Mouse (Mus musculus) adrenal gland, postnatal 25 days (tissue): Measurements from ENCODE around the gene Ubxn11. TPM values are rescaled to one million over a fixed set of nuclear protein-coding genes. Genes with fewer than 3 reads are reported as not detected.
A peak's percentile ranks its signal among the peaks of the same experiment; 100 is the strongest.

ENCODE experiments used
- DNase-seq: peaks from one replicate; pipeline ENCODE4 v3.0.0; 2021; ENCODE audit warnings: mixed read lengths
- total RNA-seq: library from RNA; stranded (reverse); gene quantifications from 2 replicates; pipeline ENCODE4 v1.2.3, GENCODE M21; 2021

The Ubxn11 gene
- total RNA-seq, 1 experiment from 2014 or later = 9.4 TPM

DNA sequence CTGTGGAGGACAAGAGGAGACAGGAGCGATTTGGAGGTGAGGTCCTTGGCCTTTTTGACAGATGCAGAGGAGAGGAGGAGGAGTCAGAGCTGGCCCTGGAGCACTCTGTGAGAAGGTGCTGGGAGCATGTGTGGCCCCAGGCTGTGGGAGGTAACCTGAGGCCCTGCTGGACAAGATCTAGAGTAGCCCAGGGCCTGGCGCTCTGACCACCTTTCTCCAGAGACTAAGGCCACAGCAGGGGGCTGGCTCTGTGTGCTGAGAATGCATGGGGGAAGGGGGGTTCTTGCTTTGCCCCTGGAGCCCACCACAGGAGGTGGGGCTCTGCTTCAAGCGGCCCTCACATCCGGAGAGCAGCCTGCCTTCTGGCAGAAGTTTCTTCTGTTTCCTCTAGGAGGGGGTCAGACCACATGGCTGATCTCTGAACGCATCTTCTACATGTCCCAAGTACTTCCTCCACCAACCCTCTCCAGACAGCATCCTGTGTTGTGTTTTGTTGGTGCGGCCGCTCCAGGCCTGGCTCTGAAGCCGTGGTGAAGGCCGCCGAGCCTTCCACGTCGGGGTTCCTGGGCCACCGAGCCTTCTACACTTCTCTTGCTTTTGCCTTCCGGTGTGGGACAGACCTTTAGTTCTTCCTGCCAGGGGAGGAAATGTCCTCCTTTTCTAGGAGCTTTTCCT, 15.9 kb downstream of the Ubxn11 start:
- DNase-seq = no peak

DNA sequence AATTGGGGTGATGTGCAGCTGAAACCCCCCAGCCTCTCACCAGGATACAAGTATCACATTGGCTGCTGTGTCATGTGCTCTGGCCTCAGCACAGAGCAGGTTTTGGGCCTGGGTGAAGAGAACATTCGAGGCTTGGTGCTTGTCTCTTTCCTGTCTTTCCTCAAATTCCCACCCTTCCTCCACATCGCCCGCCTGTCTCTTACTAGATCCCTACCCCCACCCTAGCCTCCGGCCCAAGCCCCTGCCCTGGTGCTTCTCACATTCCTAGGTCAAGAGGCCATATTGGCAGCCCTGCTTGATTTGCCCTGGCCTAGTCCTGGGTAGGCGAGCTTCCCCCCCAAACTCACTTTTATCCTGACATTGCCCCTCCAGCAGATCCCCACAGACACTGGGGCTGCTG, 16.7 kb downstream of the Ubxn11 start:
- DNase-seq = no peak

DNA sequence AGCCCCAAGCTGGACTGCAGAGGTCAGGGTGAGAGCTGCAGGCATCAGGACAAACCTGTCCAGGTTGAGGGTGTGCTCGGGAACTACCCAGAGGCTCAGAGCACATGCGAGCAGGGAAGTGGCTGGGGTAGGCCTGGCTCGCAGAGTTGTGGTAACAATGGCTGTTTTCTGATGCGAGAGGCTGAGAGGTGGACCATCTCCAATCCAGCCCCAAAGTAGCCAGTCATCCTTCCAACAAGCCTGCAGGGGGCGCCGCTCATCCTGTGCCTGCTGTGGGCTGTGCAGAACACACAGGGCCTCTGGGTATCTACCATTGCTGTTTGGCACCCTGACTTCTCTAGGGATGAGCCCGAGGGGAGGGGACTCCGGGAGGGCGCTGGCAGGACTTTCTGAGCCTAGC, 17.3 kb downstream of the Ubxn11 start:
- DNase-seq = no peak

DNA sequence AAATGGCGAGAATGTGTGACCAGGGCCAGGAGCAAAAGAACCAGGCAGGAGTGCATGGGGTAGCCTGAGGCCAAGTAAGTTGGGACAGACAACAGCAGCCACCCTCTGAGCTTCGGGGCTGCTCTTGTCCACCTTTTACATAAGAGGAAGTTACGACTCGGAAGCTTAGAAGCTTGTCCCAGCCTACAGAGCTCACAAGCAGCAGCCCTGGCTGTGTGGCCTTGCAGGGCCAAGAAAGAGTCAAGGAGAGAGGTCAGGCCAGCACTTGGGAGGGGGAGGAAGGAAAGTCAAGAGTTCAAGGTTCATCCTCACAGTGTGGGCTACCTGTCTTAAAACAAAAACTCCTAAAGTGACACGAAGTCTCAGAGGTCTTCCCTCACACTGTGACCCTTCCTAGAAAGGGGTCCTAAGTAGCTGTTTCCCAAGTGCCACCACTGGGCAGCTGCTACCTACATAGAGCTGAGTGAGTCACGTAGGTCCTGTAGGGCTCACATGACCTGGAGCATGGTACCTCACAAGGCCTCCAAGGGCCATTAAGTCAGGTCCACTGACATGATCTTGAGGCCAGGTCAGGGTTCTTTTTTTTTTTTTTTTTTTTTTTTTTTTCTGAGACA, 17.9 kb downstream of the Ubxn11 start:
- DNase-seq = no peak

DNA sequence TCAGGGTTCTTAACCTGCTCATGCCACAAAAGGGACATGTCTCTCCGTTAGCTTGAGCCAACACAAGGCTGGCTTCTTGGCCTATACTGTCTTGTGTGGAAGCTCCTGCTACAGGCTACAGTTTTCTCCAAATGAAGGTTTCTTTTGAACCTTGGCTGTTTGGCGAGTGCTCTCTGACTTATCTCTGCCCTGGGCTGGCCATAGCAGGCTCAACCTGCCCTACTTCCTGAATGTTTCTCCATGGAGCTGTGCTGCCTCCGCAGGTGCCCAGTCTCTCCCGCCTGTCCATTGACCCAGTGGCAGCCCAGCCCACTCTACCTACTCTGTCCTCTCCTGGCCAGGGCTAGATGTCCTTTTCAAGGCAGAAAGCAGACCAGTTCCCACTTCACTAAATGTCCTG, 18.5 kb downstream of the Ubxn11 start:
- no peak for DNase-seq

DNA sequence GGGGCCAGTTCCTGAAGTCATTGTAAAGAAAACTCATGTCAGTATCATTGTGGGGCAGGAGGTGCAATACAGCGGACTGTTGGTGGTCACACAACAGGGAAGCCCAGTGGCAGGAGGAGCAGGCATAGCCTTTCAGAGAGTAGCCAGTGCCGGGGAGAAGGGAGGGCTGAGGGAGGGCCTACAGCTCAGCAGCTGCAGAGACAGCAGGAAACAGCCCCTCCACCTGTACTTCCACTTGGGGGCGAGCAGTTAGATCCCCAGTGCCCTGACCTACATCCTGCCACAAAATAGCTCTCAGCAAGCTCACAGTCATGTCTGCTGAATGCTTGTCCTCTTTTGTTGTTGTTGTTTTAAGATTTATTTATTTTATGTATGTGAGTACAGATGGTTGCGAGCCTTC, 19.2 kb downstream of the Ubxn11 start:
- no peak for DNase-seq

DNA sequence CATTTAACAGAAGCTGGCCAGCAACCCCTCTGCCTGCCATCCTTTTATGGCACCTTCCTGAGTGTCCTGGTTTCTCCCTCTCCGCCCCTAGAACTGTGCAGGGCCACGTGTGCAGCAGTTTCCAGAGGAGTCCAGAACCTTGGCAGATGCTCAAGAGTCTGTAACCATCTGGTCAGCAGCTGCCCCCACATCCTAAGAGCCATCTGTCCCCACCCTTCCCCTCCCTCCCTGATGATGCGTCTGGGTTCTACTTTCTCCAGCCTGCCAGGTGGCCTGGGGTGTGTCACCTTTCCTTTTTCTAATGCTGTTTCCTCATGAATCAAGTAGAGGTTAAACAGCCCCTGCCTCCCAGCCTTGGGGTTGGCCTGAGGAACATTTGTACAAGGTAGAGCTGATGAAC, 19.9 kb downstream of the Ubxn11 start:
- no peak for DNase-seq

DNA sequence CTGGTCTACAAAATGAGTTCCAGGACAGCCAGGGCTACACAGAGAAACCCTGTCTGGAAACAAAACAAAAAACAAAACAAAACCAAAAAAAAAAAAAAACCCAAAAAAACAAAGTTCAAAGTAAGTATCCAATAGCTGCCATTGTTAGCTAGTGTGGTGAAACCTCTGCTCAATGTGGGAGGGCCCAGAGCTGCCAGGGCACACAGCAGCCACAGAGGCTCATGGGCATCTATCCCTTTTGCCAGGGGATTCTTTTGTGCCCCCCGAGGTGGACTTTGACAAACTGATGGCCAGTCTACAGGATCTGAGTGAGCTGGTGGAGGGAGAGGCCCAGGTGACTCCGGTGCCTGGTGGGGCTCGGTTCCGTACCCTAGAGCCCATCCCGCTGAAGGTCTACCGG, 20.8 kb downstream of the Ubxn11 start:
- DNase-seq = no peak

DNA sequence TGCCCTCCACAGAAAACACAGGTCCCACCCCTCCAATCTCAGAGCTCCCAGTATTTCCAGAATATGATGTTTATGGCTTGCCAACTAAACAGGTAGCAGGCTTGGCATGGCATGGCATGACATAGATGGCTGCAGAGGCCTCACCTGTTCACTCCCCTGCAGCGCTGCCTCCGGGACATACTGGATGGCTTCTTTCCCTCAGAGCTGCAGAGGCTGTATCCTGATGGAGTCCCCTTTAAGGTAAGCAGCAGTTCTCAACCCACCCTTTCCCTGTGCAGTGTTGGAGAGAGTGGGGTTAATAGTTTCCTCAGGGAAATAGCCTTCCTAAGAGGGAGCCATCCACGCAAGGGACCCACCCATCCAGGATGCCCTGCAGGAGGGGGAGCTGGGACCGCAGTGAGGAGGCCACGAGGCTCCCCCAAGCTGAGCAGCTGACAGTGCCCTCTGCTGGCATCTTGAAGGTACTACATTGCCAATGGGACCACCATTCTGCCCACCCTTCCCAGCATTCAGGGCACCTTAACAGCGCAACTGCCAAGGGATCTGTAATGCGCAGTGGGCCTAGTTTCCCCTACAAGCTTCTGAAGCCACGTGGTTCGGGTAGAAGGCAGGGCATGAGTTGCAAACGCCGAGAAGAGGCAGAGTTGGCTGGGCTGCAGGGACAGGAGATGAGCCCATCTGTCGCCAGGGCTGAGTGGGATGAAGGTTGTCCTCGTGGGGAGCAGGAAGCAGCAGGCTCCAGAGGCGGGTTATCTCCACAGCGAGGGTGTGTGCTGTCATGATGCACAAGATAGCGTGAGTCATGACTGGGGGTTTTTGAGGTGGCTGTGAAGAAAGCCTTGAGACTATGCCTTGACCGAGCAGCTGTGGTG, 21.5 kb downstream of the Ubxn11 start:
- peak; percentile 53 for DNase-seq

DNA sequence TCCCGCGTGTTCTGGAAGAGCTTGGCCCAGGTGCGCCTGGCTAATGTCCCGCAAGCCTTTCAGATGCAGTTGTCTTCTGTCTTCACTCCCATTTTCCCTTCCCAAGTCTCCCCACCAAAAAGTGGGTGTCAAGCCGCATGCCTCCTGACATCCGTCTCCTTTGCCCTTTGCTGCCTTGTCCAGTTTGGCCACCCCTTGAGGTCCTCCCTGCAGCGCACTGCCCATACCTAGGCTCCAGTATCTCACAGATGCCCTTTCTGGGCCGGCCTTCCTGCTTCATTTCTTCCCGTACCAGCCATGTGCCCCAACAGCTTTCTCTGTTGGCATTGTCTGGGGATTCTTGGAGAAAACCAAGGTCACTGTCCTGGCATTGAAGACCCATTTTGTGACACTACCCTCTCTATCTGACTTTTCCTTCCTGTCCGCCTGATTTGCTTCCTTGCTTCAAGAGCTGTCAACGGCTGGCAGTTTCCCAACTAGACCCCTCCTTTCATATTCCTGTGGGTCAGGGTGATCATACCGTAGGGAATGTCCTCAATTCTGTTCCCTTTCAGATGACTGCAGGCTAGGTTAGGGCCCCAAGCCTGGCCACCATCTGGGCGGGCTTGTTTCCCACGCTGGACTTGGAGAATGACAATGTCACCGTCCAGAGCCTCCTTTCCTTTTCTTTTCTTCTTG, 23.2 kb downstream of the Ubxn11 start:
- no peak for DNase-seq

DNA sequence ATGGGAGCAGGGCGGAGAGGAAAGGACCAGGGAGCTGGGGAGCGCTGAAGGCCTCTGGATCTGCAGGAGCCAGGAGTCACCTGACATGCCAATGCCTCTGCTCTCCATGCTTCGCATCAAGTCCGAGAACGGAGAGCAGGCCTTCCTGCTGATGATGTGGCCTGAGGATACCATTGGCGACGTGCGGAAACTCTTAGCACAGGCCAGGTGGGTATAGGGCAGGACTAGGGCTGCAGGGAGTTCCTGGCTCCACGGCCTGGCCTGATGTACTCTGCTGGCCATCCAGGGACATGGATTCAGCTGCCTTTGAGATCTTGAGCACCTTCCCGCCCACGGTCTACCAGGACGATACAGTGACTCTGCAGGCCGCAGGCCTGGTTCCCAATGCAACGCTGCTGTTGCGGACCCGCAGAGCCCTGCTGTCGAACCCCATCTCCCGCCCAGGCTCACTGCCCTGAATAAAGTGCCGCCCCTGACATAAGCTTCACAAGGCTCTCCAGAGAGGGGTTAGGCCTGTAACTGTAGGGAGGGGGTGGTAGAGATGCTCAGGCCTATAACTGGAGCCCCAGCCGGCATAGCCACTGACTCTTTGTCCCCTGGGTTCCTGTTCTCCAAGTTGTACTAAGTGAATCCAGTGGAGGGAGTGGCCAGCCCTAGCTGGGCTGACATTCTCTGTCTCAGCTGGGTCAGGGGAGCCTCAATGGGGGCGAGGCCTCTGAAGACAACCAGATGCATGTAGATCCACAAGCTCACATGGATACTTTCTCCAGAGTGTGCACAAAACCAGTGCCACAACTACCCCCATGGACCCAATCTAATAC, 24.1 kb downstream of the Ubxn11 start:
- DNase-seq = no peak

DNA sequence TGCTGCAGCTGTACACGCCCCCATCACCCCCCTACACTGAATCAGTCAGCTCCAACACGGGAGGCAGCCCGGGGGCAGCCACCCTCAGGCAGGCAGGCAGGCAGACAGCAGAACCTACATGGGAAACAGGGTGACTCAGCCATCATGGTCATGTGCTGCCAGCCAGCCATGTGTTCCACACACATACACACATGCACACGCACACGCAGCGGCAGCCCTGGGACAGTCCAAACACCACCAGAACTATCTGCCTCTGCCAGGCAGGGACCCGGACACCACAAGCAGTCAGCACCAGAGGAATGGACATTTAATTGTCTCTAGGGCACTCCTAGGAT, 24.7 kb downstream of the Ubxn11 start:
- no peak for DNase-seq

DNA sequence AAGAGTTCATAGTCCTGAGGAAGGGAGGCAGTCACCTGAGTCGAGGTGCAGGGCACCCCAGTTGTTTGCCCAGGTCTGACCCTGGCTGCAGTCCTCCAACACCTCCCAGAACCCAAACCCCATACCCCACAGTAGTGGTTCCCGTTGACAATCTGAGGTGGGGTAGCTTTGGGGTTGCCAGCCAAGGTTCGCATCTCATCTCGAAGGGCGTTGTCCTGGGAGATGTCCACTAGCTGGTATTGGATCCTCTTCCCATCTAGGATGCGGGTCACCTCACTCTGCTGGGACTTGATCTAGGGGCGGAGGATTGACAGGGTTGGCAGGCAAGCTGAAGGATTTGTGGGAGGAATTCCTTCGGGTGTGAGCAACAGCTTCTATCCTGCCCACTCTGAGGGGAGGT, 25.4 kb downstream of the Ubxn11 start:
- no peak for DNase-seq

DNA sequence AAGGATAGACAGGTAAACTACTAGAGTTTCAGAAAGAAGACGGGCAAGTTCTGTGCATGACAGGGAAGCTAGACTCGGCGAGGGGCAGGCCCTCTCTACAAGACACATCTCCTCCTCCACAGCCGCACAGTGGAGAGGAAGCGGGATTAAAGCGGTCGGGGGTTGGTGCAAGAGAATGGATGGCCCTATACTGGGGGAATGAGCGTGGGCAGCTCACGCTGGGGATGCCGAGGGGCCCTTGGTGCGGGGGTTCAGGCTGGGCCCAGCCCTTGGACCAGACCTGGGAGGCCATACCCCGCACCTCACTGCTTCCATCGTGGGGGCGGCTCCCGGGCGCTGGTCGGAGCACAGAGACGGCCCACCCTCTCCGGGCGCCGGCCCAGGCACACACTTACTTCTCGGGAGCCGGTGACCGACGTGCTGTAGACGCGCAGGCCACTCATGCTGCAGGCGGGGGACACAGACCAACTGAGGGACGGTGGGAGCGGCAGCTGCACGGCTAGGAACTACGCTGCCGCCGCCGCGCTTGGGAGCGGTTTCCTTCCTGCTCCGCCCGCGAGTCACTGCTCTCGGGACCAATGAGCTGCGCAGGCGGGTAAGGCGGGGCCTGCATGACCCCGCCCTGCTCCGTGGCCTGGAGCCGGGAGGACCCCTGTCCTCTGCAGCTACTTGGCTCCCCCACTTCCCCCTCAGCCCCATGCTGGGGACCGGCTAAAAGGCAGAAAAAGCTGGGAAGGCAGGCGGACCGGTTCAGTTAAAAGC, 26.0 kb downstream of the Ubxn11 start, which contains the start of gene Sh3bgrl3:
TSS of gene Sh3bgrl3 (minus strand) at position 569 of the 762 bp plus-strand sequence.
- peak; percentile 88 for DNase-seq

DNA sequence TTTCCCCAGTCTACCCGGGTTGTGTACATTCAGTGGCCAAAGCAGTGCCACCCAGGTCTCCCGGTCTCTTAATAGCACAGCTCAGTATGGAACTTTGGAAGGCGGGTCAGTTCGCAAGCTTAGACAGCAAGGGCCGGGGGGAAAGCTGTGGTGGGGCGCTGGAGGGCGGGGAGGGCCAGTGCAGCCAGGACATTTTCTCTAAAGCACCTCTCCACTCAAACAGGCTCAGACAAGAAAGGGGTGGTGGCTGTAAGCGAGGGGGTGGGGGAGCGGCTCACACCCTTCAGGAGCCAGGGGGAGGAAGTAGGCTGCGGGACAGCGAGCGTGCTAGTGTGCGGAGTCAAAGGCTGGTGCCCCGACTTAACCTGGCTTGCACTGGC, 26.6 kb downstream of the Ubxn11 start:
- DNase-seq = no peak

DNA sequence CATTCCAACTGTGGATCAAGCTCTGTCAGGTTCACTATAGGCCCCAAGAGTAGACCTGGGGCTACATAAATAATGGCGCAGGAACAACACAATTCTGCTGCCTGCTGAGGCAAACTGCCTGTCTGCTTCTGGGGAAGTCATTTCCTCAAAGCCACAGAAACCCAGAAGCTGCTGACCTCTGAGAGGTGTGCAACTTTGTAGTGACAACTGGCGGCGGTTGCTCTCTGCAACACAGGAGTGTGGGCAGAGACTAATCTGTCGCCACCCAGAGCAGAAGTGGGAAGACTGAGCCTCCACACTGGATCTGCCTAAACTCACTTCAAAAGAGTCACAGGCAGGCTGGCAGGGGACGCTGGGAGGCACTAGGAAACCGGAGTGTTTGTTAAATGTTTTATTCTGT, 27.1 kb downstream of the Ubxn11 start:
- no peak for DNase-seq

DNA sequence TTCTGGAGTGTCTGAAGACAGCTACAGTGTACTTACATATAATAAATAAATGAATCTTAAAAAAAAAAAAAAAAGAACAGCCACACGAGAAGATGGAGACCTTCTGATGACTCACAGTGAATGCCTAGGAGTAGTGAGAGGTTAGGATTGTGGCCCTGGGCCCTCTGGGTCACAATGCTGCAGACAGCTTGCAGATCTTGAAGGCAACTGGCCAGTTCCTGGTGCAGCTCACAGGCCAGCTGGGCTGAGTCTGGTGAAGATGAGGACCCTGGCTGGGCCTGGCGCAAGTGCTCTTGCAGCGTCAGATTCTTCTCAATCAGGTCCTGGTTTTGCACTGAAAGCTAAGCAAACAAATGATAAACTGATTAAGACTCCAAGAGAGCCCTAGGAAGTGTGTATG, 29.7 kb downstream of the Ubxn11 start:
- no peak for DNase-seq

DNA sequence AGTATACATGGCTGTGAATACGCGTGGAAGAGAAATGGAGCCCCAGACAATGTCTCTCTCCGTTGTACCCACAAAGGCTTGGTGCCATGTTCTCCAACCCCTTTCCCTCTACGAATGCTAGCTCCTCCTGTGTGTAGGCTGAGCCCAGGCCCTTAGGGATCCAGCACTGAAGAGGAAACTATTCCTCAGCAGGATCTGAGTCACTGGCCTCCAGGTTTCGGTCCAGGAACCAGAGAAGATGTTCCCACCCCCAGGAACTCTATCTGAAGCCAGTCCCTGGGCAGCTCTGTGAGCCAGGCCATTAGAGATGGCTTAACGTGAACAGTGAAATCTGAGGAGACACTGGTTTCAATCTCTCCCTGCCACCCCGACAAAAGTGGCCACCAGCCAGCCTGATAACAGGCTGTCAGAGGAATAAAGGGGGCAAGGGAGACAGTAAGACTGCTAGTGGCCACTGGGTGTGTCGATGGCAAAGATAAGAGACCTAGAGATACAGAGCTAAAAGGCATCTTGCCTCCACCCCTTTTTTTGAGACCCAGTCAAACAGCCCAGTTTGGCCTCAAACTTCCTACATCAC, 30.2 kb downstream of the Ubxn11 start:
- no peak for DNase-seq

DNA sequence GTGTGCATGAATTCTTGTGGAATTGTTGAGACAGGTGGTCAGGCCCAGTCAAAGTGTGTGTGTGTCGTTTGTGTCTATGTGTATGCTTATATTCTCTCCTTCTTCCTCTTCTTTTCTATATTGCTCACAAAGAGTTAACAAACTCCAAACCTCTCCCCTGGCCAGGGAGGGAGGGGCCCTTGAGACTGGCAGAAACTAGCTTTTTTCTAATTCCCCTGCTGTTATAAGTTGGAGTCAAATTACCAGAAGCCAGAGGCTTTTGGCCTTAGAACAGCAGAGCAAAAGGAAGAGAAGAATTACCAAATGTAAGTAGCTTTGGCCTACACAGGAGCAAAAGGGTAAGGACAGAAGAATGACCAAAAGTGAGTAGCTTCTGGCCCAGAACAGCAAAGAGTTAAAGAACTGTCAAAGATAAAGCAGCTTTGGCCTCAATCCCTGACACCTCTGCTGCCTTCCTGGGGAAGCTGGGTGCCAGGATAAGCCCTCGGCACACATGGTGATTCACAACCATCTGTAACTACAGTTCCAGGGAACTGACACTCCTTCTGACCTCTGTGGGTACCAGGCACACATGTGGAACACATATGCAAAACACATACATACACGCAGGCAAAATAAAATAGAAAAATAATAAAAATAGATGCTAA, 34.0 kb downstream of the Ubxn11 start:
- DNase-seq = no peak

DNA sequence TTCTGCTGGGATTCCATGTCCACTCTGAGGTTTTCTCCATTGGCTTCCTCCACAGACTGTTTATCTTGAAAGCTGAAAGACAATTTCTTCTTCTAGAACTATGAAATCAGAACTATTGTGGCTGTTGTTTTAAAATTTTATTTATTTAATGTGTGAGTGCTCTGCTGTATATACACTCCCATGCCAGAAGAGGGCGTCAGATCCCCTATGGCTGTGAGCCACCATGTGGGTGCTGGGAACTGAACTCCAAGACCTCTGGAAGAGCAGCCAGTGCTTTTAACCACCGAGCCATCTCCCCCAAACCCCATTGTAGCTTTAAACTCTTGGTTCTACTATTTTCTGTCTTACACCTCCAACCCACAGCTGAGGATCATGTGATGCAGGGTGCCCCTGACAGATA, 36.5 kb downstream of the Ubxn11 start:
- DNase-seq = no peak
